Mouse (Mus musculus): ENCODE results near the gene Adamts17.
A peak's percentile ranks its signal among the peaks of the same experiment; 100 is the strongest.

Adamts17 gene

DNA sequence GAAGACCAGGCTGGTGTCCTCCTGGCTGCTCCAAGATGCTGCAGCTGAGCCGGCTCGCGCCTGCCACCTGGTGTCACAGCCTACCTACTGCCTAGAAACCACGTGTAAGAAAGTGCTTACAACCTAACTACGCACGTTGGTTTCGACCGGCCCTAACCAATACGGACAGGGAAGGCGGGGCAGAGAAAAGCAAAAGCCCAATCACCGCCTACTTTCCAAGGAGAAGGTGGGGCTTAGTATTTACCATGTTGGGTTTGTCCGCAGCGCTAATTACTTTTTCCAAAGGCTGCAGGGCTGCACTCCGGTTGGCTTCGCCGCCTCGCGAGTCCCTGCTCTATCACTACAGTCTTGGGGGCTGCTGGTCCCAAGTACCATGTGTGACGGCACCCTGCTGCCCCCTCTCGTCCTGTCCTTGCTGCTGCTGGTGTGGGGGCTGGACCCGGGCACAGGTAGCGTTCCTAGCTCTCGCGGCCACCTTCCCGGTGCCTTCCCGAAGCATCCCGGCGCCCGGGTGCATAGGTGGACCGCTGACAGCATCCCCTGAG, at the start of gene Adamts17:
Adamts17 (plus strand) TSS at position 273 of the 545 bp plus-strand sequence.
- DNase-seq (ENCODE audit: inconsistent age in 2 of 2, low spot score in 1 of 2), result peak; percentile 94 to 97

DNA sequence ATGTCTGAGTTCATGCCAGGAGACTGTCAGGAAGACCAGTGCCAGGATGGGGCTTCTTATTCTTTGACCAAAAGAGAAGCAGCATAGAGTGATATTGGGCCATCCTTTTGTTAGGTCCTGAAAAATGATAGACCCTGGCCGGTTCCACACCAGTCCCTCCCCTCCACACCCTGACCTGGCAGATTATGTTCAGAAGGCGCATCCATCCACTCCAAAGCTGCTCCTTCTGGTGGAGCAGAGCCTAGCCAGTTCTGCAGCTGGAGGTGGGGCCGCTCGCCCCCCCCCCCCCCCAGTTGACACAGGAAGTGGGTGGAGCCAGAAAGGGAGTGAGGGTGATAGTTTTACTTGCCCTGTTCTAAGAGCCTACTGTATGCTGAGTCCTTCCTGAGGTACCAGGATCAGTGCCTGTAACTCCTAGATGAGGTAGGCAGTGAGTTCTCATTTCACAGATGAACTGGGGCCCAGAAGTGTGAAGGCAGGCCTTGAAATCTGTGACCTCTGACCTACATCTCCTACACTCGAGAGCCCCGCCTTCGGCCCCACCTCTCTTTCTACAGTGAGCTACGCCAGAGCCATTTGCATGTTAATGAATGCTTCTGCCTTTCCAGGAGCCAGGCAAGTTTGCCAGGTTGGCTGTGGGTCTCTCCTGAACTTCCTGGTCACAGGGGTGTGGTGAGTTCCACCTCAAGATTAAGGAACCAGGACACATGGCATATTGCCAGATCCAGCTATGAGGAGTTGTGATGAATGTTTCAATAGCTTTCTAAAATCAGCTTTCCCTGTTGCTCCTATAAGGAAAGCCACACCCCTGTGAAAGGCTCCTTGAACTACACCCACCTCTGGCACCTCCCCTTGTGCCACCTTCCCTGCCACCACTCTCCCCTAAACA, 49.4 kb upstream of the Adamts17 start:
- peak in 1 of 2 experiments; percentile 40 for DNase-seq (ENCODE audit: inconsistent age in 2 of 2, low spot score in 1 of 2)

DNA sequence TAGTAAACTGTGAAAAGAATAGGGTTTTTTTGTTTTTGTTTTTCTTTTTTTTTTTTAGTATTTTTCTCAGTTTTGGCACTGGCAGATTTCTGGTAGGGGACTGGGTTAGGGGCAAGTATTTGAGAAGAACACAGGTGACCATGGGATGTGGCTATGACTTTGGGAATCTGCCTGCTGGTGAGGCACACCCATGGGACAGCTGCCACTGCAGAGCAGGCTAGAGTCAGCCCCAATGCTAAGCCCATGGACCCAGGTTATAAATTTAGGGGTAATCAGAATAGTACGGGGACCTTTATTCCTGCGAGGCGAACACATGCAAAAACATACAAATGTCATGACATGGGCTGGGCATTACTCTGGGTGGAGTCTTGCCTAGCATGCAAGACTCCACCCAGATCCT, 48.5 kb upstream of the Adamts17 start:
- DNase-seq (ENCODE audit: inconsistent age in 2 of 2, low spot score in 1 of 2), result no peak

DNA sequence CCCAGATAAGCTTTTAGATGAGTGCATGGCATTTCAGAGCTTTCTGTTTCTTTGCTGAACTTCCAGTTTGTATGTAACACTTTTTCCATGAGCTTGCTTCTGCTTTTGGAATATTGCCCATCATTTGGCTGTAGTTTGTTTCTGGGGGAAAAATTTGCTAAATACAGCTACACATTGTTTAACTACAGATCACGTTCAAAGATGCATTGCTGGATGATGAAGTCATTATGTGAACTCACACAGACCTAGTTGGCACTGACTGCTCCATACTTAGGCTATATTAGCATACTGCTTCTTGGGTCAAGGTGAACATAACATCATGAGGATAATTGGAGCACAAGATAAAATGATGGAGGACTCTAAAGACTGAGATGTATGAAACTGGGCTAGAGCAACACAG, 42.6 kb upstream of the Adamts17 start:
- DNase-seq (ENCODE audit: inconsistent age in 2 of 2, low spot score in 1 of 2), result peak in 1 of 2 experiments; percentile 33

DNA sequence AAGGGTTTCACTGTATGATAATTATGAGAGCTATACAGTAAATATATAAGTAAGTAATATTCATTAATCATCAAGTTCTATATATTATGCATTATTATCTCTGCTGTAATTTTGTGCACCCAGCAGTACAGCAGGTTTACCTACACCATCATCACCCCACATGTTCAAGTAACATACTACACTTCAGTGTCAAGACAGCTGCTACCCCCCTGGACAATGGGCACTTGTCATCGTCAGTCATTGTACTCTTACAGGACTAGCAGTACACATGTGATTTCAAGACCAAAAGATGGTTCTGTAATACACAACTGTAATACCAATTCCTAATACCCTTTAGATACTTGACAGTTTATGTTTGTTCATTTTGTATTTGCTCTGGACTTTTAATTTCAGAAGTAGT, 42.2 kb upstream of the Adamts17 start:
- no peak for DNase-seq (ENCODE audit: inconsistent age in 2 of 2, low spot score in 1 of 2)

GRCm38 (mm10) chr7:66798826-66799225, 40.7 kb upstream of the Adamts17 start:
- peak in 1 of 2 experiments; percentile 50 for DNase-seq (ENCODE audit: inconsistent age in 2 of 2, low spot score in 1 of 2)

GRCm38 (mm10) chr7:66800784-66801183, 38.8 kb upstream of the Adamts17 start:
- DNase-seq (ENCODE audit: inconsistent age in 2 of 2, low spot score in 1 of 2), result no peak

- DNase-seq (ENCODE audit: inconsistent age in 2 of 2, low spot score in 1 of 2), result peak; percentile 55 to 88
Measured at GRCm38 (mm10) chr7:66801785-66802184, 37.8 kb upstream of the Adamts17 start.

DNA sequence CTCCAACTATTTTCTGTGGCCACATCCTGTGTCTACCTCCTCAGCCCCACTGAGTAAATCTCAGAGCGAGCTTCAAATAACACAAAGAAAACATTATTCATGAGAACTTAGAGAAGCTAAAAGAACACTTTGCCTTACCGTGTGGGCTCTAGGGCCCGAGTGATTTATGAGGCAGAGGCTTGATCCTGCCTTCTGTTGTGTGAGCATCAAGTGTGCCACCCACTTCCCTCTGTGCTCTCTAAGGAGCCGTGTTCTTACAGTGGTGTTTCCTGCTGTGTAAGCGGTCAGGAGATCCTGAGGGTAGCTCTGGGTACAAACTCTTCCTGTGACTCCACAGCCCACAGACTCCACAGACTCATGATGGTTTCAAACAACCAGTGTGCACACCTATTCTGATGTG, 35.7 kb upstream of the Adamts17 start:
- DNase-seq (ENCODE audit: inconsistent age in 2 of 2, low spot score in 1 of 2), result no peak

- peak; percentile 38 to 64 for DNase-seq (ENCODE audit: inconsistent age in 2 of 2, low spot score in 1 of 2)
Measured at GRCm38 (mm10) chr7:66806801-66807200, 32.7 kb upstream of the Adamts17 start.

DNA sequence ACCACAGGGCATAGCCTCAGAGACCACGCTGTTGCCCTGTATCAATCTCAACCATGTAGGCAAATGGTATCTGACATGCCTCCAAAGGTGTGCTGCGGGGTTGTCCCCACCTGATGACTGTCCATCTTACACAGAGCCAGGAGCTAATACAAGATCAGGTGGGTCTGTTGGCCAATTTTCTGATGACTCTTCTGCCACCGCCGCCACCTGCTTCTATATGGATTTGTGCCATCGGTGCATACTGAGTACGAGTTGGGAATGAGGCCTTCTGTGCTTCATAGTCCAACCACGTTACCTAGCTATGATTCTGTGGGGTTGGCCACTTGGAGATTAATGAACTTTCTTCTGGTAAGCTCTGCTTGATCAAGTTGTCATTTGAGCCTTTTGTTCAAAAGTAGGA, 29.1 kb upstream of the Adamts17 start:
- DNase-seq (ENCODE audit: inconsistent age in 2 of 2, low spot score in 1 of 2), result no peak

DNA sequence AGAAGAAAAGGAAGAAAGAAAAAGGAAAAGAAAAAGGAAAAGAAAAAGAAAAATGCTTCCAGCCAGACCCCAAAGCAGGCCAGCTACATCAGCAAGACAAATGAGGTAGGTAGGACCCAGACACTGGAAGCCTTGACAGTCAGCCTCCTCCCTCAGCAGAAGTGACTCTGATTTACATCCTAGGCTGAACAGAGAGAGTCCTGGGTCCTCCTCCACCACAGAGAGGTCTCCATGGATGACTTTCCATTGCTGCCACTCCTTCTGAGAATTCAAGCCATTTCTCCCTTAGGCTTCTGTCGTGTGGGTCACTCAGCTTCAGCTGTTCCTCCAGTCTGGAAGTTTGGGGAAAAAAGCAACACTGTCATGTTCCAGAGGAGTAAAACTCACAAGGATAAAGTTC, 28.2 kb upstream of the Adamts17 start:
- no peak for DNase-seq (ENCODE audit: inconsistent age in 2 of 2, low spot score in 1 of 2)

DNA sequence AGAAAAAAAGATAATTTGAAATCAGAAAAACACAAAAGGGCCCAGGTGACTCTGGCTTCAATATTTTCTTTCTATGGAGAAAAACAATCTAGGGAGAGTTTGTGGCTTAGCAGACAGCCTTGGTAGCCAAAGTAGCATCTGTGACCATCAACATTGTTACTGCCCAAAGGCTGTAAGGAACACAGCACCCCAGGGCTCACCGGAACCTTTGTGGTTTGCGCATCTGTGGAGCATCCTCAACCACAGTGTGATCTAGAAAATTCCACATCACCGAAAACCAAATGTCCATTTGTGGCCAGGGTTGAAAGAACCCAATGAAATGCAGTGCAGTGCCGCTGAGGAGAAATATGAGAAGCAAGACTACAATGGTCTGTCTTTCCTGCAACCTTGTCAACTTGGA, 27.2 kb upstream of the Adamts17 start:
- DNase-seq (ENCODE audit: inconsistent age in 2 of 2, low spot score in 1 of 2), result no peak

DNA sequence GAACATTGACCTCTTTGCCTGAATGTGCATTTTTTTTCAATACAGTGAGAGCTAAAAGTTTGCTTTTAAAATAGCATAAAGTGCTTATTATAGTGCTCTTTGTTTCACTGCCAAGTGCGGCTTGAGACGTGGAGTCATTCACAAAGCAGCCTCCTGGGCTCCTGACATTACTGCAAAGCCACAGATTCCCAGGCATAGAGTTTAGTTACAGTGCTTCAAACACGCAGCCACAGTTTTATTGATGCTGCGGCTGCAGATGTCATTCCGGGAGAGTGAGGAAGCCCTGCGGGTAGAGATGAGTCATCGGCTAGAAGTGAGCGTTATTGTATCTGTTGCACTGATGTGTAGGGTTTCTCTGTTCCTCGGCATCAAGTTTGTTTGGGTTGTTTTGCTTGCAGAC, 26.8 kb upstream of the Adamts17 start:
- DNase-seq (ENCODE audit: inconsistent age in 2 of 2, low spot score in 1 of 2), result peak; percentile 56 to 65

DNA sequence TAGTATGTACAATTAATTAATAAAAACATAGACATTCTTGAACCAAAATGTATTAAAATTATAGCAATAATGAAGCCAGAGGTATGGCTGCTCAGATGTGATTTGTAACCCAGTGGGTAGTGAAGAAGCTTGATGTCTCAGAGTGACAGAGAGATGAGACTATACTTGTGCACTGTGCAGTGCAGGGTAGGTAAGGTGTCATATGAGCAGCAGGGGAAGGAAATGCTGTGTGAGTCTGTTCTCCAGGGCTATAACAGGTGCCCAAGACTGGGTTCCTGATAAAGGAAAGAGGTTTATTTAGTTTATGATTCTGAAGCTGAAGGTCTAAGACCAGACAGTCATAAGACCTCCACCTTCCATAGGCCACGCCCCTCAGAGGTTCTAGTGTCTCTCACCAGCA, 26.4 kb upstream of the Adamts17 start:
- no peak for DNase-seq (ENCODE audit: inconsistent age in 2 of 2, low spot score in 1 of 2)

DNA sequence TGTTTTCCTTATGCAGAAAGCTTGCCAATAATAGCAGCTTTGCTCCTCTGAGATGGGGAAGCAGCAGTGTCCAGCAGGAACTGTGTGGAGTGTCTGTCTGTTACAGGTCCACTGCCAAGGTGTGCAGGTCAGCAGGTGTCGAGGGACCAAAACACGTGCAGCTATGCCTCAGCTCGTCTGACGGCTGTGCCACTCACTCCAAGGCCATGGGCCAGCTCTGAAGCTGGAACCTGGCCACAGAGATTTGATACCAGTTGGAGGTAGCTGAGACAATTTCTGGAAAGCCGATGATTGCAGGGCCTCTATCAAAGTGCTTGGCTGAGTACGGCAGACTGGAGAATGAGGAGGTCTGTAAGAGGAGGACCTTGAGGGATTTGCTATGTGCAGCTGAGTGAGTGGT, 24.0 kb upstream of the Adamts17 start:
- peak in 1 of 2 experiments; percentile 37 for DNase-seq (ENCODE audit: inconsistent age in 2 of 2, low spot score in 1 of 2)

GRCm38 (mm10) chr7:66820034-66820433, 19.5 kb upstream of the Adamts17 start:
- peak; percentile 43 to 82 for DNase-seq (ENCODE audit: inconsistent age in 2 of 2, low spot score in 1 of 2)

DNA sequence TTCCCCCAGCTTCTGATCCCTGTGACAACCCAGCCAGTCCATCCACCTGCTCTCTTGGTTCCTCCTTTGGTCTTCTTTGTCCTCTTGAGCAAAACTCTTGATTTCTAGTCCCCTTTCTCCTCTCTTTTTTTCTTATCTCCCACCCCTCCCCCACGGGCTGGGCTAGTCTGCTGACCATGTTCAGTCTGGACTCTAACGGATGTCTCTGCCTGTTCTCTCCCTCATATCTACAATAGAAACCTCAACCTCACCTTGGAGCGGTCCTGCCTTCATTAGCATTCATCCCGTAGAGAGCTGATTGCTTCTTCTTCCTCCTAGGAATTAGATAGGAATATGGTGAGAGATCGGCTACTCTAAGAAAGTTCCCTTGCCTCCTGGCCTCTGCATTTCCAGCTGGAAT, 8.7 kb upstream of the Adamts17 start:
- DNase-seq (ENCODE audit: inconsistent age in 2 of 2, low spot score in 1 of 2), result peak in 1 of 2 experiments; percentile 25

DNA sequence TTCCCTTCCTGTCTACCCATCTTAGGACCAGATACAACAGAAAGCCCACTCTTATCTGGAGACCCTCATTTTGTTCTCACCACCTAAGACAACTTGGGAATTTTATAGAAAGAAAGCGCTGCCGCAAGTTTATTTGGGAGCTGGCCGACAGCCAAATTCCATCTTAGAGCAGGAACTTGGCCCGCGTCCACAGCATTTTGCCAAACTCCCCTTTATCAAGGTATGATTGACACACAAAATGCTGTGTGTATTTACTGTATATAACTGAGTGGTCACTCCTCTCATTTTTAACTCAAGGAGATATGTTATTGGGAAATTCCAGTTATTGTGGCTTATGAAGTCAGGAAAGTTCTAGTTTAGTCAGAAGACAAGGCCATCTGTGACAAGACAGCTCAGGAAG, 8.2 kb upstream of the Adamts17 start:
- DNase-seq (ENCODE audit: inconsistent age in 2 of 2, low spot score in 1 of 2), result peak; percentile 33 to 72

- DNase-seq (ENCODE audit: inconsistent age in 2 of 2, low spot score in 1 of 2), result peak; percentile 52 to 73
Measured at GRCm38 (mm10) chr7:66840008-66840719, 629 bp downstream of the Adamts17 start.

DNA sequence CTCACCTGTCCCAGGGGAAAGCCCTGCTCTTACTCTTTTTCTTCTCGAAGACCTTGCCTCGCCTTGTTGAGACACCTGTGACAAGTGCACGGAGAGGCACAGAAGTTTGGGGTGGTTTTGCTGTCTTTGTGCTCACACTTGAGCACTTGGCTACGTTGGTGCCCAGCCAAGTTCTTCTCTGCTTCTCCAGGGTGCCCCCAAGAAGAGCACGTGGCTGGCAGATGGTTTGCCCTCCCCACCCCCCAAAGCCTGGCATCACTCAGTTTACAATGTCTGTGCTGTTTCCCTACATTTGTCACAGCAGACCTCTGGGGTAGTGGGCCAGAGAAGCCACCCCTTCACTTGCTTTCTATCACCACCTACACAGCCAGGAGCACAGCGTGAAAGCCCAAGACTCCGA, 1.6 kb downstream of the Adamts17 start:
- DNase-seq (ENCODE audit: inconsistent age in 2 of 2, low spot score in 1 of 2), result peak; percentile 20 to 30

DNA sequence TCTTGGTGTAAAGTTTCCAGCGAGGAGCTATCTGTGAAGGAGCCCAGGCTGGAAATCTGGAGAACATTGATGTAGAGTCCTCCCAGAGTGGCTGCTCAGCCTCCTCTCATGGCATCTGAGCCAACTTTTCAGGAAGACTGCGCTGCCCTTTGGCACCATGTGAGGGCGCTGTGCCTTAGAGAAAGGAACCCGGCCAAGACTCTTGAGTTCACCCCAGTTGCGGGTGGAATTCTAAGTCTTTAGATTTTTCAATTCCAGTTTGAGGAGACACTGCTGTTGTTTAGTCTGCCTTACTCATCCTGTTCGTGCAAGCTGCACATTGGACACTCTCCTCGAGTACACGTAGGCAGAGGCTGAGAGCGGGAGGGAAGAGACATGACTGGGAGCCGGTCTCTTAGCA, 2.5 kb downstream of the Adamts17 start:
- peak; percentile 84 to 94 for DNase-seq (ENCODE audit: inconsistent age in 2 of 2, low spot score in 1 of 2)

Data from adrenal gland, adult (tissue).